Mouse (Mus musculus) large intestine, adult 2 months (tissue): ENCODE results near the gene Eef1g. TPM values are rescaled to one million over a fixed set of nuclear protein-coding genes. Genes with fewer than 3 reads are reported as not detected.
A peak's percentile ranks its signal among the peaks of the same experiment; 100 is the strongest.
"Not testable (repeated sequence)": the region's sequence is repeated elsewhere in the genome, so short reads cannot be mapped to it uniquely, and the experiment has no call there.

Experiments
- DNase-seq: peaks from one replicate; pipeline ENCODE4 v3.0.0-alpha.2; 2012; ENCODE audit warnings: low read depth, low spot score
- WGBS: fragments of 180-500 bp; shearing (Covaris S2); methylation state at CpG from one replicate; pipeline ENCODE4 v1.1.7; 2018; 5-methylcytosine and 5-hydroxymethylcytosine counted together
- polyA plus RNA-seq: library from polyadenylated mRNA; depleted of rRNA; stranded (reverse); fragments of >200 nt; gene quantifications from 2 replicates; pipeline ENCODE4 v1.2.3, GENCODE M21; 2012

The Eef1g gene
- polyA plus RNA-seq, 1 experiment: 315 TPM

DNA sequence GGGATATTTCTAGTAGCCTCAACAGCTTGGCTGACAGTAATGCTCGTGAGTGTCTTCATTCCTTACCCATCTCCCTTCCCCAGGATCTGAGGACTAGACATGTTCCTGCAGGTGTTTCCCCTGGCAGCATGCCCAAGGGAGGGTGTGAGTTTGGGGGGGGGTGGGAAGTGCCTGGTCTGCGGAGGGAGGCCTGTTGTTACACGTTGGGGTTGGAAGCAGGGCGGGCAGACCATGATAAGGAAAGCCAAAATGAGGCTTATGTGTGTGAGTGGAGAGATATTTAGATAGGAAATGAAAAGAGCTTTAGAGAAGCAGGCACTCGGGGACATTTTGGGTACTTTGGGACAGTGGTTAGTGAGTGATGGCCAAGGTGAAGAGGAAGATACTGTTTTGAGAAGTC lies 22.8 kb upstream of the Eef1g start:
- 15% methylated on average over 5 of the region's 5 CpGs for WGBS
- no peak for DNase-seq

DNA sequence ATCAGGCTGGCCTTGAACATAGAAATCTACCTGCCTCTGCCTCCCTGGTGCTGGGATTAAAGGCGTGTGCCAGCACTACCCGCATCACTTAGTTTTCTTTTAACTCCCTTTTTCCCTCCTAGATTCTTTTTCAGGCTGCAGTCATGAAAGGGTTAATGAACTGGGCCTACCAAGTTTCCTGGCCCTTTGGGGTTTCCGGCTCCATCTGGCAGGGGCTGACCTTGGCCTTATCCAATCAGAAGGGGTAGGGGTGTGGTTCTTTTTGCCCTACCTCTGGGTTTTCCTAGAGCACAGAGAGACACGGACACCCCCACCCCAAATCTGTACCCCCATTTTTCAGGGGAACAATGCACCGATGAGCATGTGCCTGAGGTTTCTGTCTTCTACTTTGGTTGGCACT lies 22.1 kb upstream of the Eef1g start:
- no peak for DNase-seq
- WGBS: 18% methylated on average over 5 of the region's 5 CpGs

DNA sequence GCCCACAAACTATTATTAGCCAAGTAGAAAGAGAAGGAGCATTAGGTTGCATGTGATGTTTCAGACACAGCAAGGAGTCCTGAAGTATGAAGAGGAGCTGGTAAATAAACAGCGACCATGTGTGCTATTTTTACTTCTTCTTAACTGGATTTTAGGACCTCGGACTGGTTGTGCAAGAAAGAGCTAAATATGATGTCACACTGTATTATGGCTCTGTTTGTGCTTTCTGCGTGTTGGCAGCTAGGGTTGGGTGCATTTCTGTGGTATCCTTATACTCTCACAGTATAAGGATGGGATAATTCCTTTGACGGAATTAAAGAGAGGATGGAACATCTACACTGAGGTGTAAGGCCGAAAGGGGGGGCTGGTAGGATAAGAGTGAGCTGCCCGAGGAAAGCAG lies 21.6 kb upstream of the Eef1g start:
- 51% methylated on average over 6 of the region's 6 CpGs for WGBS
- no peak for DNase-seq

DNA sequence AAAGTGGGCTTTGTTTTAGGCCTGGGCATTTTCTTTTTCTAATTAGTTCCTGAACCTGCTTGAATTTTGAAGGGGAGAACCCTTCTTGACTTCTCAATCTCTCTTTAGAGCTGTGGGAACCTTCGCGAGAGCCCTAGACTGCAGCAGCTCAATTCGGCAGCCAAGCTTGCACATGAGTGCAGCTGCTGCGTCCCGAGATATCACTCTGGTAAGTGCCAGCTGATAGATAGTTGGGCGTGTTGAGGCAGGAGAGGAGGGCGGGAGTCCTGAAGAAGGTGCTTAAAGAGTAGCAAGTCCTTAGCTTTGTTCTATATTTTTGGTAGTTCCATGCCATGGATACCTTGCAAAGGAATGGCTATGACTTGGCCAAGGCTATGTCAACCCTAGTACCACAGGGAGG lies 19.9 kb upstream of the Eef1g start:
- no peak for DNase-seq
- 88% methylated on average over 7 of the region's 7 CpGs for WGBS

DNA sequence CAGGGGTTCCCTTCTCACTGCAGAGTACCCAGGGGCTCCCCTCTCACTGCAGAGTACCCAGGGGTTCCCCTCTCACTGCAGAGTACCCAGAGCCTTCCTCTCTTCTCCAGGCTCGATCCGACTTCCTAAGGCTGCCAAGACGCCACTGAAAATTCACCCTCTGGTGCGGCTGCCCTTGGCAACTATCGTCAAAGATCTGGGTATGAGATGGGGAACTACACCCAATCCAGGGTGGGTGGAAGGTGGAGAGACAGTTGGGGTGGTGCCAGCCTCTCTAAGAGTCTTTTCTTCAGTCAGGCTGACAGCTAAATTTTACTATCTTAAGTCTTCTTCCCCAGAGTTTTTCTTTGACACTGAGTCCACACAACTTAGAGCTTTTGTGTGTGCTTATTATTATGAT lies 16.7 kb upstream of the Eef1g start:
- DNase-seq: no peak
- WGBS: 88% methylated on average over 5 of the region's 5 CpGs

GRCm38 (mm10) chr19:8952241-8952640 lies 14.6 kb upstream of the Eef1g start:
- DNase-seq: no peak
- WGBS: 86% methylated on average over 9 of the region's 9 CpGs

DNA sequence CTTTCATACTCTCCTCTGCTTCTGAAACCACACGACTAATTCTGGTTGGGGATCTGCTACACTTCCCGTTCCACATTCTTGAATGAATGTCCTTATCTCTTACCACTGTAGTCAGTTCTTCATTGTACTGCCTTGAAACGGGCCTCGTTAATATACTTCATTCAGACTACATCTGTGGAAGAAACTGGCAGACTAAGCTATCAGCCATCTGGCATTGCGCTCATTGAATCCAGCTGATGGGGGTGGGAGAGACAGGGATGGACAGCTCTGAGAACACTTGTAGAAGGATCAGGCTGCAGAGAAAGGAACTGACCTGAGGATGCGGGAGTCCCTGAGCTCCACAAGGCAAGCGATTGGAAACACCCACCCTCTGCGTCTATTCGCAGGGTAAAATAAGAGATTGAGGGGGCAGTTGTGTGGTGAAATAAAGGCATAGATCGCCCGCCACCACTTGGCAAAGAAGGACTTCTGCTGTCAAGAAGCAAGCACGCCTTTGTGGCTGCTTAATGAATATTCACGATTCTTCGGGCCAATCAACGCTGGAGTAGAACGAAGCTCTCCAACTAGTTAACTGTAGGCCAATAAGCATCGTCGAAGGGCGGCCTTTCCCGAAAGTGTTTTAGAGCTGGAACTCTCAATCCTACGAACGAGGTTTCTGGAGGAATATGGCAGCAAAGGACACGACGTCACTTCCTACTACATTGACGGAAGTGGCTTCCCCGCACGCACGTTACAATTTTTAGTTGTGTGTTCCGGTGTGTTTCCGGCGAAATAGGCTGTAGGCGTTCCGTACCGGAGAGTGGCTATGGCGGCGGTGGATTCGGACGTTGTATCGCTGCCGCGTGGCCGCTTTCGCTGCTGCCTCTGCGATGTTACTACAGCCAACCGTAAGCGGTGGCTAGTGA lies 13.5 kb upstream of the Eef1g start, which contains the start of gene Tut1:
Gene Tut1 (plus strand): TSS at position 713 of the 905 bp plus-strand sequence.
- peak; percentile 92 for DNase-seq
- 2% methylated on average over 46 of the region's 46 CpGs for WGBS

DNA sequence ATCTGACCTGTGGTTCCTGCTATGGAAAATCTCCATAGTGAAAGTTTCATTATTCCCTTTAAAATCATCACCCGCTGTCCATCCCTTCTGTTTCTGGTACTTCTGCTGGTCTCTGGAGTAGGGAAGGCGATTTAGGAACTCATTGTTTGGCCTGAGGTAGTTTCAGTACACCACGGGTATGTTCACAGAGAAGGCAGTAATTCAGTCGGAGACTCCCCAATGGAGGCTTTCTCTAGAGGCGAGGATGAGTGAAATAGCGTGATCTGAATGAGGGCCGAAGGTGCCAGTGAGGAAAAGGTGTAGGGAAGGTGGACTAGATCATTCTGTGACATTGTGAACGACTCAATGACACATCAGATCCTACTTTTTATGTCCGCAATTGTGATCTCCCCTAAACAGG lies 12.7 kb upstream of the Eef1g start:
- WGBS: 2% methylated on average over 9 of the region's 9 CpGs
- no peak for DNase-seq

DNA sequence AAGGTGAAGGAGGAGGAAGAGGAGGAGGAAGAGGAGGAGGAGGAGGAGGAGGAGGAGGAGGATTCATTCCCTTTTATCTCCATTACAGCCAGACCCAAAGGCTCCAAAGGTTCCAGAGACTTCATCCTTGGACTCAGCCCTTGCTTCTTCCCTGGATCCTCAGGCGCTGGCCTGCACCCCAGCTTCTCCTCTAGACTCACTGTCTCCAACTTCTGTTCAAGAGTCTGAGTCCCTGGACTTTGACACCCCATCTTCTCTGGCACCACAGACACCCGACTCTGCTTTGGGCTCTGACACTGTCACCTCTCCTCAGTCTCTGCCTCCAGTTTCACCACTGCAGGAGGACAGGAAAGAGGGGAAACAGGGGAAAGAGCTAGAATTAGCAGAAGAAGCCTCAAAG lies 4.6 kb upstream of the Eef1g start:
- DNase-seq: no peak
- WGBS: 73% methylated on average over 2 of the region's 2 CpGs

DNA sequence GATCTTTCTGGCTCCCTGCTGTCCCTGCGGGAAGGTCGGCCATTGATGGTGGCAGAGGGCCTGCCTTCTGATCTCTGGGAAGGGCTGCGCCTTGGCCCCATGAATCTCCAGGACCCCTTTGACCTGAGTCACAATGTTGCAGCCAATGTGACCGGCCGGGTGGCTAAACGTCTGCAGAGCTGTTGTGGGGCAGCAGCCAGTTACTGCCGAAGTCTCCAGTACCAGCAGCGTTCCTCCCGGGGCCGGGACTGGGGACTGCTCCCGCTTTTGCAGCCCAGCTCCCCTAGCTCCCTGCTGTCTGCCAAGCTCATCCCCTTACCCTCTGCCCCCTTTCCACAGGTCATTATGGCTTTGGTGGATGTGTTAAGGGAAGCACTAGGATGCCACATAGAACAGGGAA lies 1.8 kb upstream of the Eef1g start:
- no peak for DNase-seq
- WGBS: 88% methylated on average over 11 of the region's 11 CpGs

DNA sequence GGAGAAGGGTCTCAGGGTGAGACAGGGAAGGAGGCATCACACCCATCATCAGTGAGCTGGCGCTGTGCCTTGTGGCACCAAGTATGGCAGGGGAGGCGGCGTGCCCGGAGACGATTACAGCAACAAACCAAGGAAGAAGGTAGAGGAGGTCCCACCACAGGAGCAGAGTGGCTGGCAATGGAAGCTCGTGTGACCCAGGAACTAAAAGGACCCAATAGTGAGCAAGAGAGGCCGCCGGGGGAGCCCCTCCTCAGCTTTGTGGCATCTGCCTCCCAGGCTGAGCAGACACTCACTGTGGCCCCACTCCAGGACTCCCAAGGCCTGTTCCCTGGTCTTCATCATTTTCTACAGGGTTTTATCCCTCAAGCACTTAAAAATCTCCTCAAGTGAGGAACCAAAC lies 1.1 kb upstream of the Eef1g start:
- DNase-seq: no peak
- WGBS: 33% methylated on average over 8 of the region's 8 CpGs

GRCm38 (mm10) chr19:8966198-8966589 lies 647 bp upstream of the Eef1g start:
- WGBS: 5% methylated on average over 5 of the region's 5 CpGs

GRCm38 (mm10) chr19:8967373-8967743 lies 517 bp downstream of the Eef1g start:
- WGBS: under 1% methylated on average over 8 of the region's 8 CpGs
- no peak for DNase-seq

More at GRCm38 (mm10) chr19:8966198-8966589, 647 bp upstream of the Eef1g start:
- no peak for DNase-seq

DNA sequence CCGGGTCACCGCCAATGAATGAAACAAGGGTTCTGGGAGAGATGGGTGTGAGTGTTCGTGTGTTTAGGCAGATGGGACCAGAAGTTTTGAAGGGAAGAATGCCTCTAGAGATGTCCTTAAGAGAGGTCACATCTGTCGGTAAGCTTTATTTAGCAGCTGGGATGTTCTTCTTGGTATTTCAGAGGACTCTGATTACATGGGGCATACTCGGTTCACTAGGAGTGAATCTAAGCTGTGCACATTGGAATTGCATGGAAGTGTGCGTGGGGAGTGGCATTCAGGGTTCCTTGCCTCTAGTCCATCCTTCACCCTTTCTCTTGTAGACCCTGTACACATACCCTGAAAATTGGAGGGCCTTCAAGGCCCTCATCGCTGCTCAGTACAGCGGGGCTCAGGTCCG lies 1.1 kb downstream of the Eef1g start:
- DNase-seq: no peak
- 2% methylated on average over 9 of the region's 9 CpGs for WGBS

- WGBS: 77% methylated on average over 8 of the region's 8 CpGs
- DNase-seq: not testable (repeated sequence)
These were observed 5.7 kb downstream of the Eef1g start for GRCm38 (mm10) chr19:8972491-8972890.

- 74% methylated on average over 1 of the region's 1 CpGs for WGBS
- DNase-seq: no peak
These were observed 7.8 kb downstream of the Eef1g start for GRCm38 (mm10) chr19:8974638-8975037.

- WGBS: 95% methylated on average over 2 of the region's 2 CpGs
- no peak for DNase-seq
These were observed 8.7 kb downstream of the Eef1g start for GRCm38 (mm10) chr19:8975491-8975890.

GRCm38 (mm10) chr19:8976535-8976934 lies 9.7 kb downstream of the Eef1g start:
- DNase-seq: no peak
- WGBS: 41% methylated on average over 3 of the region's 3 CpGs

DNA sequence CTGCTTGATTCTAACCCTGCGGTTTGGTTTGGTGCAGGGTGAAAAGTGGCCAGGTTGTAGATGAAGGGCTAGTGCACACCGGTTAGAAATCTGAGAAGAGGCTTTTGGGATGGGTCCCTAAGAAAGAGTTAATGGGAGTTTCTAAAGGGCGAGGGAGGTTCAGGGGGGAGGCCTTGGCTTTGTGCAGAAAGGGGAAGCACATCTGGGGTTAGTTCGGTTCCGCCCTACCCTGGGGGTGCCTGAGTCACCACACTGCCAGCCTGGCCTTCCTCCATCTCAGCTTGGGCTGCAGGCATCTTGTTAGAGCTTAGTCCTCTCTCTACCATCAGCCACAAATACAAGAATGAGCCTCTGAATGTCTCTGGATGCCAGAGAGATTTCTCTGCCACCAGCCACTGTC lies 13.9 kb downstream of the Eef1g start:
- 49% methylated on average over 5 of the region's 5 CpGs for WGBS
- DNase-seq: no peak

GRCm38 (mm10) chr19:8981450-8982168 lies 14.8 kb downstream of the Eef1g start:
- DNase-seq: no peak
- 30% methylated on average over 2 of the region's 2 CpGs for WGBS
